Mouse (Mus musculus): ENCODE data around the gene Aig1.

DNA sequence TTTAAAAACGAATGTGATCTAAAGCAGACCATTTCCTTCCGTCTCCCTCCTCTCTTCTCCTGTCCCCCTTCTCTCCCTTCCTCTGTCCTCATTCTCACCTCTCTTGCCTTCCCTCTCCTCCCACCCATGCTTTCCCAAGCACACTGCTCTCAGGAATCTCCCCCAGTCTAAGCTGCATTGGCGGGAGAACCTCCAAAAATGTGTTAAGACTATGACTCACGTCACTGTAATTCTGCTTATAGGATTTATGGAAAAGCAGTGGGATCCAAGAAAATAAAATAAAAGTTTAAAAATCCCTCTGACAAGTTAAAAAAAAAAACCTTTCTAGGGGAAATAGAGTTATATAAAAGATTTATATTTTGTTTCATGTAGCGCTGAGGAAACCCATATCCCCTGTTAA, 86.0 kb downstream of the Aig1 start:
- no peak for TF ChIP-seq EP300 (IDR thresholded peaks at IDR 0.05; ENCODE audit: insufficient read depth, low read depth, low read length)
- no peak for TF ChIP-seq CTCF (IDR thresholded peaks at IDR 0.05)
- TF ChIP-seq POLR2A (IDR thresholded peaks at IDR 0.05; ENCODE audit: insufficient read depth, low read depth, low read length) = no peak
